Mouse (Mus musculus) lung, postnatal 0 days (tissue): ENCODE results near the gene Znrf2. TPM values are rescaled to one million over a fixed set of nuclear protein-coding genes. Genes with fewer than 3 reads are reported as not detected.

Experiments used
- ATAC-seq: fragments of 200-750 bp; cut with Nextera tagmentation; 2 replicates; pipeline ENCODE4 v1.8.0; 2017; ENCODE audit warnings: moderate library complexity
- DNase-seq: peaks from one replicate; pipeline ENCODE4 v3.0.0-alpha.2; 2016; ENCODE audit warnings: low spot score
- H3K27ac ChIP-seq: fragments of 300-500 bp; sonication (generic); 2 replicates; pipeline ENCODE4 v1.5.1; 2014; ENCODE audit warnings: antibody characterized with exemption, mild to moderate bottlenecking, low read length, mixed read lengths
- H3K27me3 ChIP-seq: fragments of 300-500 bp; sonication (generic); replicated peaks from 2 replicates; pipeline ENCODE4 v1.6.1; 2014; ENCODE audit warnings: low read length, mixed read lengths; ENCODE audit not compliant: insufficient read depth
- H3K36me3 ChIP-seq: fragments of 300-500 bp; sonication (generic); 2 replicates; pipeline ENCODE4 v1.6.1; 2014; ENCODE audit warnings: low read length, mixed read lengths; ENCODE audit not compliant: insufficient read depth
- H3K4me1 ChIP-seq: fragments of 300-500 bp; sonication (generic); 2 replicates; pipeline ENCODE4 v1.6.1; 2014; ENCODE audit warnings: antibody characterized with exemption, low read depth, low read length, mixed read lengths; ENCODE audit not compliant: insufficient read depth
- H3K4me2 ChIP-seq: fragments of 300-500 bp; sonication (generic); replicated peaks from 2 replicates; pipeline ENCODE4 v1.6.1; 2014; ENCODE audit warnings: low read depth, mild to moderate bottlenecking, low read length, moderate library complexity, mixed read lengths
- H3K4me3 ChIP-seq: fragments of 300-500 bp; sonication (generic); 2 replicates; pipeline ENCODE4 v1.5.1; 2014; ENCODE audit warnings: low read depth, low read length
- H3K9ac ChIP-seq: fragments of 300-500 bp; sonication (generic); replicated peaks from 2 replicates; pipeline ENCODE4 v1.6.1; 2014; ENCODE audit warnings: low read depth, mild to moderate bottlenecking
- H3K9me3 ChIP-seq: fragments of 300-500 bp; sonication (generic); 2 replicates; pipeline ENCODE4 v1.6.1; 2016; ENCODE audit warnings: low read length, mixed read lengths
- CTCF ChIP-seq: IDR thresholded peaks from 2 replicates; pipeline ENCODE4 v1.5.1; 2016; ENCODE audit warnings: antibody characterized with exemption, mild to moderate bottlenecking
- EP300 ChIP-seq: IDR thresholded peaks from 2 replicates; pipeline ENCODE4 v1.6.1; 2016; ENCODE audit warnings: antibody characterized with exemption, mild to moderate bottlenecking, control low read depth
- WGBS: fragments of 180-500 bp; shearing (Covaris S2); extraction: QIAGEN DNeasy Blood & Tissue Kit; methylation state at CpG from one replicate; pipeline ENCODE4 v1.1.7; 2014; 5-methylcytosine and 5-hydroxymethylcytosine counted together
- polyA plus RNA-seq: library from polyadenylated mRNA; unstranded; fragments of >200 nt; fragmentation: Nextera tagmentation; extraction: Ambion mirVana; gene quantifications from 2 replicates; pipeline ENCODE4 v1.2.1, GENCODE M21; 2015

The Znrf2 gene
- polyA plus RNA-seq, 1 experiment from 2014 or later, result 4.6 TPM

DNA sequence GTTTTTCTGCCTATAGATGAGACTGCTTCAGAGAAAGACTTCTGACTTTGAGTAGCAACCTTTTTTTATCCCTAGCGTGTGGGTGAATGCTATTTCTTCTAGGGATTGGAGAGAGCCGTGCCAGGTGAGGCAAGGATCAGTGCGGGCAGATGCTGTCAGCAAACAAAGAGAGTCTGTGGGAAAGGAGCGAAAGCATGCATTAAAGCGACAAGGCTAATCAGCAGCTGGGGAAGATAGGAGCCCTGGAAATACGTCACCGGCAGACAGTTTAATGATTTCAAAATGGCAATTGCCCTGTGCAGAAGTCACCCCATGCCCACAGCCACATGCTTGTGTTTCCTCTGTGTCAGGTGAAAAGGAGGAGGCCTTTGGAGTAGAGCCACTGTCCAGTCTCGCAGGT is 39.1 kb upstream of the Znrf2 start:
- no peaks in the 10 kb centered on the region for H3K36me3 ChIP-seq
- no peak overlapping the region for H3K4me2 ChIP-seq
- no peak overlapping the region for H3K9ac ChIP-seq
- 46% methylated on average over 8 of the region's 8 CpGs for WGBS
- no peak overlapping the region for H3K27ac ChIP-seq
- H3K4me3 ChIP-seq, result no peak overlapping the region
- H3K4me1 ChIP-seq, result no peaks in the 10 kb centered on the region
- H3K27me3 ChIP-seq, result no peaks in the 10 kb centered on the region
- no peak for DNase-seq
- TF ChIP-seq CTCF, result no peak
- TF ChIP-seq EP300, result no peak
- ATAC-seq, result no peak
- no peaks in the 10 kb centered on the region for H3K9me3 ChIP-seq

- Histone ChIP-seq H3K27me3 (no peaks in the 10 kb centered on the region), H3K9ac (no peak overlapping the region), H3K4me3 (no peak overlapping the region), H3K36me3 (no peaks in the 10 kb centered on the region), H3K9me3 (no peaks in the 10 kb centered on the region), H3K4me1 (no peaks in the 10 kb centered on the region), H3K27ac (no peak overlapping the region), H3K4me2 (no peak overlapping the region)
- no peak for TF ChIP-seq EP300
- TF ChIP-seq CTCF, result no peak
- no peak for ATAC-seq
- DNase-seq, result no peak
- 85% methylated on average over 5 of the region's 5 CpGs for WGBS
Observed at GRCm38 (mm10) chr6:54779968-54780367, 36.7 kb upstream of the Znrf2 start.

DNA sequence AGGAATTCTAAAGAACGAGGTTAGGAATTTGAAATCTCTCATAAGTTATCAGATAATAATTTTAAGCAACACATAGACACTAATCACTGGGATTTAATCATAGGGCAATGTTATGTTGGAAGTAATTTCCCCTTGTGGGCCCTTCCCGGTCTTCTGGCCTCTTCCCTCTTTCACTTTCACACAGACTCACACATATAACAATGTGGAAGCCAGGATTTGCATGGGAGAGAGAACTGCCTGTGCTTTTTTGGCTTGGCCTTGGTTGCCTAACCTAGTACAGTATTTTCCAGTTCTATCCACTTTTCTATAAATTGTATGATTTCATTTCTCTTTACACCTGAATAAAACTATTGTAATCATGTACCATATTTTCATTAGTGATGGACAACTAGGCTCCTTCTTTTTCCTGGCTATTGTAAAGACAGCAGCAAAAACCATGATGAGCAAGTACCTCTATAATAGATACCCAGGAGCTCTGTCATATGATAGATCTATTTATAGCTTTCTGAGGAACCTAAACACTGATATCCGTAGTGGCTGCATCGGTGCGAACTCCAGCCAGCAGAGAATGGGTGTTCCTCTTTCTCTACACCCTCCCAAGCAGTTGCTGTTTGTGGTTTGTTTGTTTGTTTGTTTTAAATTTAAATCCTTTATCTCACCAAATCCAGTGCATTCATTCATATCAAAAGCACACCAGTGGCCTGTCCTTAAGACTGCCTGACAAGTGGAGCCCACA is 36.0 kb upstream of the Znrf2 start:
- TF ChIP-seq CTCF (no peak), EP300 (no peak)
- no peak overlapping the region for H3K4me2 ChIP-seq
- no peak overlapping the region for H3K27ac ChIP-seq
- no peak for ATAC-seq
- no peaks in the 10 kb centered on the region for H3K36me3 ChIP-seq
- no peak overlapping the region for H3K9ac ChIP-seq
- H3K4me3 ChIP-seq, result no peak overlapping the region
- 57% methylated on average over 5 of the region's 5 CpGs for WGBS
- H3K9me3 ChIP-seq, result no peaks in the 10 kb centered on the region
- no peaks in the 10 kb centered on the region for H3K27me3 ChIP-seq
- no peaks in the 10 kb centered on the region for H3K4me1 ChIP-seq
- no peak for DNase-seq

DNA sequence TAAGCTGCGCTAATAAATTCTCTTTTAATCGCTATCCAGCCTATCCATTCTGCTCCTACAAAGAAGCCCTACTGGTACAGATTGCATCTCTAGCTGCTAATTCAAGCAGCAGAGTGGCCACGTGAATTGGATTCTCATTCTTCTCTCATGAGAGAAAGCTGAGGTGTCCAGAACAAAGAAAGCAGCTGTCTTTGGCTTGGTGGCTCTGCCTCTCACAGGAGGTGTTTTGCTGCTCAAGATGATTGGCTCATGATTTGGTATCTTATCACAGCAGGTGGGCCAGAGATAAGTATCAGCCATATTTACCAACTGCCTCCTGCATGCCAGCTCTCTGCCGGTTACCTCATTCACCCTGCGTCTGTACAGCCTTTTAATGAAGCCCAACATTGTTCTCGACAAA is 34.8 kb upstream of the Znrf2 start:
- DNase-seq, result no peak
- no peak overlapping the region for H3K9ac ChIP-seq
- no peak for ATAC-seq
- H3K4me2 ChIP-seq, result no peak overlapping the region
- H3K4me3 ChIP-seq, result no peak overlapping the region
- H3K4me1 ChIP-seq, result no peaks in the 10 kb centered on the region
- no peaks in the 10 kb centered on the region for H3K27me3 ChIP-seq
- H3K27ac ChIP-seq, result no peak overlapping the region
- H3K36me3 ChIP-seq, result no peaks in the 10 kb centered on the region
- TF ChIP-seq EP300, result no peak
- WGBS, result 52% methylated on average over 6 of the region's 6 CpGs
- H3K9me3 ChIP-seq, result no peaks in the 10 kb centered on the region

DNA sequence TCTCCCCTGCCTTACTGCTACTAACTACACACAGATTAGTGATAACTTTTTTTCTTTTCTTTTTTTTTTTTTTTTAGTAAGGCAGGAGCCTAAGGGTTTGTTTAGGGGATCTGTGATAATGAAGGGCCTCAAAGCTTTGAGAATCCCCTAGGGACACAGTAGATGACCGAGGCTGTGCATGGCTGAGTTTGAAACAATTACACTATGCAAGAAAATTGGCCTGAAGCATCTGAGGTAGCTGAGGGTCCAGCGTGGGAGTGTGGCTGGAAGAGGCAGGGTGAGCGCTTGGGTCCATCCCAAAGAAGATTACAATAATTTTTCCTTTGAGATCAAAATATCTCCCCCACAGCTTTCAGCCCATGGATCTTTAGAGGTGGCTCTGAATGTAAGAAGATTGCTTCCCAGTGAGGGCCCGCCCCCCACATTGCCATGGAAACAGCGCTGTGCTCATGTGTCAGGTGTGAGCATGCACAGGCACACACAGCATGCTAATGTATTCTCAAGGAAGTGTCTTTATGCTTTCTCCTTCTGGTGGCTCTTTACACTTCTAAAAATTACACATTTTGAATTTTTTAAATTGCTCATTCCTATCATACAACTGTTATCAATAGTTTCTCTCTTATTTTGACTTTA is 31.5 kb upstream of the Znrf2 start:
- DNase-seq (no peak), ATAC-seq (no peak)
- TF ChIP-seq EP300 (no peak), CTCF (no peak)
- Histone ChIP-seq H3K4me1 (no peaks in the 10 kb centered on the region), H3K9ac (no peak overlapping the region), H3K4me3 (no peak overlapping the region), H3K27me3 (no peaks in the 10 kb centered on the region), H3K27ac (no peak overlapping the region), H3K4me2 (no peak overlapping the region), H3K9me3 (no peaks in the 10 kb centered on the region), H3K36me3 (no peaks in the 10 kb centered on the region)
- 82% methylated on average over 5 of the region's 5 CpGs for WGBS

GRCm38 (mm10) chr6:54786766-54787165 is 29.9 kb upstream of the Znrf2 start:
- Histone ChIP-seq H3K9ac (no peak overlapping the region), H3K27me3 (no peaks in the 10 kb centered on the region), H3K9me3 (no peaks in the 10 kb centered on the region), H3K27ac (no peak overlapping the region), H3K4me1 (no peaks in the 10 kb centered on the region), H3K4me2 (no peak overlapping the region), H3K36me3 (no peaks in the 10 kb centered on the region), H3K4me3 (no peak overlapping the region)
- no peak for TF ChIP-seq EP300
- TF ChIP-seq CTCF, result no peak
- 88% methylated on average over 5 of the region's 5 CpGs for WGBS
- ATAC-seq (no peak), DNase-seq (no peak)

DNA sequence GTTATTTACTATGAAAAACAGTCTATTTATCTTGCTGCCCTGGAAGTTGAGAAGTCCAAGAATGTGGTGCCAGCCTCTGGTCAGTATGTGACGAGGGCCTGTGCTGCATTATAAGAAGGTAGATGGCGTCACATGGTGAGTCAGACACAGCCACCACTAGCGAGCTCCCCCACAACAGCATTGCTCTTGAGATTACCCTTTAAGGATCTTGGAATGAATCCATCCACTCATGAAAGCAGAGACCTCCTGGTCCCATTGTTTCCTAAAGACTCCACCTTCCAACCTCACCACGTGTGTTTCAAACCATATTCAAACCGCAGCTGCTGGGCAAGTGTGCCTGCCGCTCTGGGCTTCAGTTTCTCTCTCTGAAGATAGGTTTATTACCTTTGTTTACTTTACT is 28.2 kb upstream of the Znrf2 start:
- Histone ChIP-seq H3K27ac (no peak overlapping the region), H3K4me3 (no peak overlapping the region), H3K9ac (no peak overlapping the region), H3K36me3 (no peaks in the 10 kb centered on the region), H3K4me1 (no peaks in the 10 kb centered on the region), H3K4me2 (no peak overlapping the region), H3K27me3 (no peaks in the 10 kb centered on the region), H3K9me3 (no peaks in the 10 kb centered on the region)
- ATAC-seq (peak; percentile 67), DNase-seq (peak; percentile 65)
- no peak for TF ChIP-seq EP300
- no peak for TF ChIP-seq CTCF
- WGBS, result 43% methylated on average over 6 of the region's 6 CpGs
